Mouse (Mus musculus) kidney, embryonic 16.5 days (tissue): ENCODE data around the gene Gm20696. TPM values are rescaled to one million over a fixed set of nuclear protein-coding genes. Genes with fewer than 3 reads are reported as not detected.

Source experiments
- ATAC-seq: fragments of 200-750 bp; cut with Nextera tagmentation; 2 replicates; pipeline ENCODE4 v1.8.0; 2017; ENCODE audit warnings: moderate TSS enrichment; ENCODE audit not compliant: low FRiP score, low TSS enrichment
- H3K27ac ChIP-seq: fragments of 300-500 bp; sonication (generic); 2 replicates; pipeline ENCODE4 v1.5.1; 2014; ENCODE audit warnings: low read length
- H3K27me3 ChIP-seq: fragments of 300-500 bp; sonication (generic); 2 replicates; pipeline ENCODE4 v1.6.1; 2014; ENCODE audit warnings: low read length, control low read depth, mixed read lengths; ENCODE audit not compliant: insufficient read depth
- H3K36me3 ChIP-seq: fragments of 300-500 bp; sonication (generic); 2 replicates; pipeline ENCODE4 v1.6.1; 2014; ENCODE audit warnings: low read length, control low read depth, mixed read lengths; ENCODE audit not compliant: insufficient read depth
- H3K4me1 ChIP-seq: fragments of 300-500 bp; sonication (generic); 2 replicates; pipeline ENCODE4 v1.6.1; 2014; ENCODE audit warnings: low read length, control low read depth, mixed read lengths; ENCODE audit not compliant: insufficient read depth
- H3K4me2 ChIP-seq: fragments of 300-500 bp; sonication (generic); replicated peaks from 2 replicates; pipeline ENCODE4 v1.6.1; 2014; ENCODE audit warnings: low read depth, low read length
- H3K4me3 ChIP-seq: fragments of 300-500 bp; sonication (generic); 2 replicates; pipeline ENCODE4 v1.5.1; 2014; ENCODE audit warnings: mild to moderate bottlenecking, low read length
- H3K9ac ChIP-seq: fragments of 300-500 bp; sonication (generic); replicated peaks from 2 replicates; pipeline ENCODE4 v1.6.1; 2014; ENCODE audit warnings: low read length
- H3K9me3 ChIP-seq: fragments of 300-500 bp; sonication (generic); 2 replicates; pipeline ENCODE4 v1.6.1; 2016; ENCODE audit warnings: low read length, control low read depth
- WGBS: fragments of 180-500 bp; shearing (Covaris S2); extraction: QIAGEN DNeasy Blood & Tissue Kit; methylation state at CpG from one replicate; pipeline ENCODE4 v1.1.7; 2014; 5-methylcytosine and 5-hydroxymethylcytosine counted together
- polyA plus RNA-seq: library from polyadenylated mRNA; unstranded; fragments of >200 nt; fragmentation: Nextera tagmentation; extraction: Ambion mirVana; gene quantifications from 2 replicates; pipeline ENCODE4 v1.2.1, GENCODE M21; 2015

The Gm20696 gene
- polyA plus RNA-seq, 1 experiment from 2014 or later: 1.7 TPM

DNA sequence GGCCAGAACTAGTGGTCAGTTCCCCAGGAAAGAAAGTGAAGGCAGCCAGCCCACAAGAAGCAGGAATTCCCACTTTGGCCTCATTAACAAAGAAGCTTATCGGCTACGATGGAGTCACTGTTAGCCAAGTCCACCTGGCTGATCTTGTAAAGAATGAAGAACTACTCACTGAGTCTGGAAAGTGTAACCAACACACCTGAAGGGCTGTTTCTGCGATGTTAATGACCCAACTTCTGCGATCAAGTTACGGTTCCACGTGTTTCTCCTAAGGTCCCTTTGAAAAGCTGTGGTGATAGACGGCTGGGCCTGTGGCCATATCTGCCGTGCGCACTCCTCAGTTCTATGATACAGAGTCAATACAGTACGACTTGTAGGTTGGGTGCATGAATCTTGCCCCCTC is 177.2 kb downstream of the Gm20696 start:
- no peaks in the 10 kb centered on the region for H3K9me3 ChIP-seq
- H3K4me3 ChIP-seq: no peak overlapping the region
- whole genome bisulfite sequencing: 56% methylated on average over 10 of the region's 10 CpGs
- no peaks in the 10 kb centered on the region for H3K36me3 ChIP-seq
- no peak for ATAC-seq
- H3K4me2 ChIP-seq: no peak overlapping the region
- peaks cover 54% of the 10 kb centered on the region for H3K4me1 ChIP-seq
- H3K27me3 ChIP-seq: no peaks in the 10 kb centered on the region
- no peak overlapping the region for H3K9ac ChIP-seq
- H3K27ac ChIP-seq: peak overlapping the region; percentile 67

DNA sequence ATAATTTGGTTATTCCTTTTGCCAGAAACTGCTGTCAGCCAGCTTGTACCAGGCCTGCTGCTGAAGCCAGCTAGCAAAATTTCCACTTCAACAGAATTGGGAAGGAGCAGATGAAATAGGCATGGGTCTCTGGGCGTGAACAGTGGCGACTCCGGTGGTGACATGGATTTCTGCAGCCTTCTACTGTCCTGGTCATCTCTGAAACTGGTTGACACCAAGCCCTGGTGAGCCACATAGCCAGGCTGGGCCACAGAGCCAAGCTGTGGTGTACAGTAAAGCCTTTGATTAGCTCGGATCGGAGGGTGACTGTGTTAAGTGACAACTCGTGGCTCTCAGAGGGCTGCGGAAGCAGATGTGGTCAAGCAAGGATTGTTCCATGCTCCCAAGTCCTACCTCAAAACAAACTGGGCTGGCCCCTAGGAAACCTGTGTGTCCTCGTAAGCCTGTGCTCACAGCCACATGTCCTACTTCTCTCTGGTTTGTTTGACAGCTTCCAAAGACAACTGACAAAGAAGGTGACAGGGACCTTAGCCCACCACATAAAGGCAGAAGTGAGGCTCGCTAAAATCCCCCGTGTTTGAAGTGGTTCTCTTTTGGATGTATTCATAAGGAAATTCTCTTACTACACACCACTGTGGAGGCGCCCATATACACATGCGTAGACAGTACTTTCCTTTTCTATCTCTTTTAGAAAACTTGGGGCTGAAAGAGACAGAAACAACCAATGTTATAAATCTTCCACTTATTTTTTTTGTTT is 180.5 kb downstream of the Gm20696 start:
- Histone ChIP-seq H3K27me3 (no peaks in the 10 kb centered on the region), H3K4me3 (no peak overlapping the region), H3K4me2 (peak overlapping the region; percentile 42; the same call in 1 of the 2 replicates), H3K9me3 (no peaks in the 10 kb centered on the region), H3K27ac (peak overlapping the region; percentile 90; the same call in 1 of the 2 replicates), H3K4me1 (peaks cover 54% of the 10 kb centered on the region), H3K36me3 (no peaks in the 10 kb centered on the region; the same call in 1 of the 2 replicates), H3K9ac (no peak overlapping the region)
- WGBS: 68% methylated on average over 12 of the region's 12 CpGs
- ATAC-seq: no peak

DNA sequence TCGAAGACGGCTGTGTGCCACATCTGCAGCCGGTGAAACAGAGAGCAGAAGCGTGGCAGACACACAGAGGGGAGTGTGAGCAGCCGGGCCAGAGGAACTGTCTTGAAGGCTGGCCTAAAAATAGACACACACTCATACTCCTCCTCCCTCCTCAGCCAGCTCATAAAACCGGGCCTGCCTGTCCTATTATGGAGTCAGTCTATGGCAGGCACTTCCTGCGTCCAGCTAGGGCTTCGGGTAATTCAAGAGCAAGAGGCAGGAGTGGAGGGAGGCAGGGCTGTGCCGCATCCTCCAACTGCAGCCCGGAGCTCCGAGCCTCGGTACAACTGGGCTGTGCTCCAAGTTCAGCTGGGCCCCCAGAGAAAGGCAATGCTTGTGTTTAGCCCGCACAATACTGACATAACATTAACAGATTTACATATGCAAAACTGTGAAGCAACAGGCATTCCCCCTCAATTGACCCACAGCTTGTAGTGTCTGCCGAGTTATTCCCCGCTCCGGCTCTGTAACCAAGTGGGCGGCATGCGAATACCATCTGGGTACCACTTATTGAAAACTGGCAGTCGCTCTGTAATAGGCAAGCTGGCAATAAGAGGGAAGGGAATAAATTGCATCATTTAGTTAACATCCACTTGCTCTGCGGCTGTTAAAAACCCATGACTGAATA is 181.2 kb downstream of the Gm20696 start:
- Histone ChIP-seq H3K4me1 (peaks cover 52% of the 10 kb centered on the region), H3K9ac (peak overlapping the region; percentile 37; the same call in 1 of the 2 replicates), H3K27ac (peak overlapping the region; percentile 90), H3K9me3 (no peaks in the 10 kb centered on the region), H3K4me3 (peak overlapping the region; percentile 12), H3K27me3 (no peaks in the 10 kb centered on the region), H3K4me2 (peak overlapping the region; percentile 42), H3K36me3 (no peaks in the 10 kb centered on the region; the same call in 1 of the 2 replicates)
- 14% methylated on average over 20 of the region's 20 CpGs for WGBS
- peak; percentile 94 for ATAC-seq

DNA sequence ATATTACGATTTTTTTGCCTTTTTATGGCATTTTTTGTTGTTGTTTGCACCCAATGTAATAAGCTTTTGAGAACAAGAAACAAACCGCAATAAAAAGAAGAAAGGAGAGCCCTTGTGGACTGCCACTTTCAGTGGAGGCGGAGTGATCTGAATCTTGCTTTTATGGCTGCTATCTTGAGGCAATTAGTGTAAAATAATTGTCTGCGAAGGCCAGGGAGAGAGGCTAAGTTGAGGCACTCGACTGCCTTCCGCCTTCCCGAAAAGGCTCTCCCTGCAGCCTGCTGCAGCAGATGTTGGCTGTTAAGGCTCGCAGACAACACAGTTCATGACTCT is 181.7 kb downstream of the Gm20696 start:
- no peaks in the 10 kb centered on the region; the same call in 1 of the 2 replicates for H3K36me3 ChIP-seq
- H3K9me3 ChIP-seq: no peaks in the 10 kb centered on the region
- no peaks in the 10 kb centered on the region for H3K27me3 ChIP-seq
- peak overlapping the region; percentile 37; the same call in 1 of the 2 replicates for H3K9ac ChIP-seq
- no peak for ATAC-seq
- H3K27ac ChIP-seq: peak overlapping the region; percentile 90
- 6% methylated on average over 8 of the region's 8 CpGs for WGBS
- peak overlapping the region; percentile 42 for H3K4me2 ChIP-seq
- H3K4me3 ChIP-seq: peak overlapping the region; percentile 12
- peaks cover 52% of the 10 kb centered on the region for H3K4me1 ChIP-seq

DNA sequence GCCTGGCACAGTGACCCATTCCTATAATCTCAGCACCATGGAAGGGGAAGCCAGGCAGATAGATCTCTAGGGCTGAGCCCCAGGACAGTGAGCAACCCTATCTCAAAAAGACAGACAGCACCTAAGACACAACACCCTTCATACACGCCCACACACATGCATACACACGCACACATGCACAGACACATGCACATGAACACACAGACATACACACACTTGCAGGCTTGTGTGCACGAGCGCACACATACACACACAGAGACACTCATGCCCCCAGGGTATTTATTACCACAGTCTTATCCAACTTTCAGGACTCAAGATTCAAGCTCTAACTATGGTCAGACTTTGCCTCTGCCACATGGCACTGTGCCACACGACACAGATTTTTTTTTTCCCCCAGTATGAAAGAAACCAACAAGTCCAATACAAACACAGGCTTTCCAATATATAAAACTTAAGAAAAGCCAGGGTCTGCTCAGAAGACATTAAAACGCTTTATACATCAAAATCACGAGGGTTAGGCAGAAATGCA is 182.3 kb downstream of the Gm20696 start:
- Histone ChIP-seq H3K36me3 (no peaks in the 10 kb centered on the region; the same call in 1 of the 2 replicates), H3K9me3 (no peaks in the 10 kb centered on the region), H3K27me3 (no peaks in the 10 kb centered on the region), H3K4me3 (no peak overlapping the region), H3K9ac (no peak overlapping the region), H3K27ac (peak overlapping the region; percentile 70), H3K4me2 (no peak overlapping the region), H3K4me1 (peaks cover 46% of the 10 kb centered on the region)
- ATAC-seq: no peak
- 44% methylated on average over 7 of the region's 7 CpGs for WGBS

DNA sequence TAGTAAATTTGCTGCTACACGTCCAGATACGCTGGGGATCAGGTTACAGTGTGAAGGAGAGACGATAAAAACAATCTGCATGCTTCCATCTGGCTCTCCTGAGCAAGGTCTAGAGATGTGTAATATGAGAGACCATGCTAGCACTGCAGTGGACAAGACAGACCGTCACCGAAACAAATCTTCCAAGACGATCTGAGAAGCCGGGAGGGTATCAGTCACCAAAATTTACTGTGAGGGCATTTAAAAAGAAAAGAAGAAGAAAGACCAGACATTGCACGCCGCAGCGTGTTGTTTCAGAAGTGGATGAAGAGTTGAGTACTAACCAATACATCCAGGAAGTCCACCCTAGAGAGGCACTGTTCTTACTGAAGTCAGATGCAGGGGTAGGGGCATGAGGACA is 183.0 kb downstream of the Gm20696 start:
- no peaks in the 10 kb centered on the region; the same call in 1 of the 2 replicates for H3K36me3 ChIP-seq
- H3K27ac ChIP-seq: peak overlapping the region; percentile 22; the same call in 1 of the 2 replicates
- H3K9ac ChIP-seq: no peak overlapping the region
- peaks cover 41% of the 10 kb centered on the region for H3K4me1 ChIP-seq
- no peaks in the 10 kb centered on the region for H3K9me3 ChIP-seq
- ATAC-seq: peak; percentile 20; the same call in 1 of the 2 replicates
- no peak overlapping the region for H3K4me3 ChIP-seq
- no peak overlapping the region for H3K4me2 ChIP-seq
- 17% methylated on average over 10 of the region's 10 CpGs for WGBS
- H3K27me3 ChIP-seq: no peaks in the 10 kb centered on the region

DNA sequence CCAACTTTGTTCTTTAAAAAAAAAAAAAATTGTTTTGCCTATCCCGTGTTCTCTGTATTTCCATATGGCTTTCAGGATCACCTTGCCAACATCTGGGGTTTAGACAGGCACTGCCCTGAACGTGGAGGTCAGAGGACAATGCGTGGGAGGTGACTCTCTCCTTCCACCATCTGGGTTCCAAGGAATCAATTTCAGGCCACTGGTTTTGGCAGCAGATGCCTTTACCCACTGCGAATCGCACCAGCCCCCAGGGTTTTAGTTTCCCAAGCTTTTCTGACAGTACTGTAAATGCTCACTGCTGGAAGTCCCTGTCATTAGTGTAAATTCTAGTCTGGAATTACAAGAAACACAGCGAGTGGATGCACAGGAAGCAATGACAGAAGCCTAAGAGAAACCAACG is 185.0 kb downstream of the Gm20696 start:
- WGBS: 31% methylated on average over 7 of the region's 7 CpGs
- Histone ChIP-seq H3K4me2 (no peak overlapping the region), H3K27ac (no peak overlapping the region)

DNA sequence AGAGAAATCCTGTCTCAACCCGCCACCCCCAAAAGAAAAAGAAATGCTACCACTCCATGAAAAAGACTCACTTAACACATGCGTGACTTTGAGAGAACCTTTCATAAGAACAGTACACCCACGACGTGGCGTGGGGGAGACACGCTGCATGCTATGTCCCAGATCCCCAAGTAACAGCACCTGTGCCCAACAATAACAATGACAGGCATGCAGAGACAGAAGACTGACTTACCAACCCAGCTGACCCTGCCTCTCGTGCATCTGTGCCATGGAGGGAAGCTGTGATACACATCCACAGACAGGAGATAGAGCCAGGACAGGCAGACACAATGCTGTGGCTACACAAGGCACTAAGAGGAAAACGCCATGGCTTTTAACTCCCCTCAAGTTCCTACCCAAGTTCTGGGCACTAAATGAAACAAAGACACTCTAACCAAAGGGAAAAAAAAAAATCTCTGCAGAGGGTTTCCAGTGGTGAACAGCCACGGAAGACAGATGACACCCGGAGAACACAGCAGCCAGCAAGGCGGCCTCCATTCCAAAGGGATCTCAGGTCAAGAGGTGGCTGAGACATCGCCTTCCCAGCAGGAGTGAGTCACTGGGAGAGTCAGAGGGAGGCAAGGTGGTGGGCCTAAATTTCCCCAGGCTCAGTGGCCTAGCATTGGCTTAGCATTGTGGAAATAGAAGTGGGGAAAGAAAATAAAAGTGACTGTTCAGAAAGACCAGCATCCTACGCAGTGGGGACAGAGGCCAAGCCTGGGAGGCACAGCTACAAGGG is 187.5 kb downstream of the Gm20696 start:
- Histone ChIP-seq H3K36me3 (no peaks in the 10 kb centered on the region; the same call in 1 of the 2 replicates), H3K4me2 (no peak overlapping the region), H3K9me3 (no peaks in the 10 kb centered on the region), H3K27ac (no peak overlapping the region), H3K4me3 (no peak overlapping the region), H3K9ac (no peak overlapping the region), H3K4me1 (peaks cover 18% of the 10 kb centered on the region), H3K27me3 (no peaks in the 10 kb centered on the region)
- ATAC-seq: no peak
- 68% methylated on average over 13 of the region's 13 CpGs for WGBS

More for the DNA sequence above, 185.0 kb downstream of the Gm20696 start:
- Histone ChIP-seq H3K9me3 (no peaks in the 10 kb centered on the region), H3K27me3 (no peaks in the 10 kb centered on the region), H3K36me3 (no peaks in the 10 kb centered on the region; the same call in 1 of the 2 replicates), H3K9ac (no peak overlapping the region), H3K4me1 (peaks cover 37% of the 10 kb centered on the region), H3K4me3 (no peak overlapping the region)
- no peak for ATAC-seq

DNA sequence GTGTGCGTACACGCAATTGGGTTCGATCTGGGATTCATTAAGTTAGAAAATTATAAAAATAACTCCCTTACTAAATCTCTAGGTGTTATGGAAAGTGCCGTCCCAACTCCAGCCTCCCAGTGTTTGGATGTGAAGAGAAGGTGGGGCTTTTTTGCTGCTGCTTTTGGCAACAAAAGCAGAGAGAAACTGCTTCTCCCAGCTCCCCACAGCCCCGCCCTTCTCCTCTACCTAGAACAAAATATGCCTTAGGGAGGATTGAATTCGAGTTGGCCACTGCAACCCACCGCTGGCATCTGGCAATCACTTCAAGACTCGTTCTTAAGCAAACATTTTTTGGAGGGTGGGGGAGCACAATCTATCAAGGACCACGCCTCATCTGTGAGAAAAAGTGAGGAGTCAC is 191.6 kb downstream of the Gm20696 start:
- WGBS: 78% methylated on average over 9 of the region's 9 CpGs
- no peak overlapping the region for H3K27ac ChIP-seq

More for the DNA sequence above, 191.6 kb downstream of the Gm20696 start:
- ATAC-seq: no peak
- no peak overlapping the region for H3K4me2 ChIP-seq
- no peak overlapping the region for H3K9ac ChIP-seq
- no peaks in the 10 kb centered on the region for H3K27me3 ChIP-seq
- H3K36me3 ChIP-seq: no peaks in the 10 kb centered on the region; the same call in 1 of the 2 replicates
- peaks cover 17% of the 10 kb centered on the region for H3K4me1 ChIP-seq
- no peaks in the 10 kb centered on the region for H3K9me3 ChIP-seq
- no peak overlapping the region for H3K4me3 ChIP-seq
